Mouse (Mus musculus): ENCODE data around the gene Urah. TPM values are rescaled to one million over a fixed set of nuclear protein-coding genes. Genes with fewer than 3 reads are reported as not detected.

Urah gene
- polyA plus RNA-seq, 1 experiment from 2014 or later, result 5.3 TPM

- WGBS, result 47% methylated on average over 5 of the region's 5 CpGs
- Histone ChIP-seq H3K36me3 (no peaks in the 10 kb centered on the region), H3K9me3 (no peaks in the 10 kb centered on the region), H3K9ac (peak overlapping the region; percentile 69), H3K4me1 (peaks cover 4% of the 10 kb centered on the region), H3K4me3 (peak overlapping the region; percentile 55), H3K27me3 (peaks cover 8% of the 10 kb centered on the region; the same call in 1 of the 2 replicates), H3K4me2 (peak overlapping the region; percentile 82), H3K27ac (no peak overlapping the region)
- ATAC-seq (ENCODE audit: insufficient number of reproducible peaks, insufficient read depth, low FRiP score, low TSS enrichment, low read depth), result no peak
These were observed 13.5 kb upstream of the Urah start for GRCm38 (mm10) chr7:140821305-140821652.

- Histone ChIP-seq H3K27me3 (peaks cover 13% of the 10 kb centered on the region; the same call in 1 of the 2 replicates), H3K4me2 (peak within 1 kb of the TSS; percentile 82), H3K36me3 (no peaks in the 10 kb centered on the region), H3K9ac (peak within 1 kb of the TSS; percentile 69), H3K4me3 (peak within 1 kb of the TSS; percentile 55), H3K27ac (no peak within 1 kb of the TSS), H3K9me3 (no peaks in the 10 kb centered on the region), H3K4me1 (peaks cover 4% of the 10 kb centered on the region)
- under 1% methylated on average over 21 of the region's 21 CpGs for WGBS
- 0 out of 2 replicates have a peak, but pooled peaks have one; percentile 37 for ATAC-seq (ENCODE audit: insufficient number of reproducible peaks, insufficient read depth, low FRiP score, low TSS enrichment, low read depth)
These were observed 13.0 kb upstream of the Urah start, which contains the start of gene Zfp941 for GRCm38 (mm10) chr7:140821653-140822329. Zfp941 (minus strand) TSS chr7:140822178.

- H3K9ac ChIP-seq, result no peak overlapping the region
- H3K9me3 ChIP-seq, result no peaks in the 10 kb centered on the region
- no peak overlapping the region for H3K4me3 ChIP-seq
- no peak overlapping the region for H3K4me2 ChIP-seq
- peaks cover 4% of the 10 kb centered on the region for H3K4me1 ChIP-seq
- peaks cover 19% of the 10 kb centered on the region; the same call in 1 of the 2 replicates for H3K27me3 ChIP-seq
- no peaks in the 10 kb centered on the region for H3K36me3 ChIP-seq
- no peak for ATAC-seq (ENCODE audit: insufficient number of reproducible peaks, insufficient read depth, low FRiP score, low TSS enrichment, low read depth)
- no peak overlapping the region for H3K27ac ChIP-seq
- 91% methylated on average over 4 of the region's 4 CpGs for WGBS
These were observed 12.1 kb upstream of the Urah start for GRCm38 (mm10) chr7:140822731-140823130.

GRCm38 (mm10) chr7:140828171-140828881, 6.5 kb upstream of the Urah start:
- WGBS, result 43% methylated on average over 8 of the region's 8 CpGs
- Histone ChIP-seq H3K36me3 (no peaks in the 10 kb centered on the region), H3K4me3 (no peak overlapping the region), H3K27ac (no peak overlapping the region), H3K4me2 (no peak overlapping the region), H3K9me3 (no peaks in the 10 kb centered on the region), H3K27me3 (peaks cover 15% of the 10 kb centered on the region; the same call in 1 of the 2 replicates), H3K4me1 (no peaks in the 10 kb centered on the region), H3K9ac (no peak overlapping the region)
- ATAC-seq (ENCODE audit: insufficient number of reproducible peaks, insufficient read depth, low FRiP score, low TSS enrichment, low read depth), result no peak

GRCm38 (mm10) chr7:140831447-140831846, 3.4 kb upstream of the Urah start:
- ATAC-seq (ENCODE audit: insufficient number of reproducible peaks, insufficient read depth, low FRiP score, low TSS enrichment, low read depth), result no peak
- Histone ChIP-seq H3K27ac (no peak overlapping the region), H3K27me3 (0 out of 2 replicates have a peak, but pooled peaks cover 10% of the 10 kb centered on the region), H3K9me3 (no peaks in the 10 kb centered on the region), H3K36me3 (no peaks in the 10 kb centered on the region), H3K4me3 (no peak overlapping the region), H3K4me1 (no peaks in the 10 kb centered on the region), H3K9ac (no peak overlapping the region), H3K4me2 (no peak overlapping the region)
- 73% methylated on average over 6 of the region's 6 CpGs for WGBS

GRCm38 (mm10) chr7:140833341-140833740, 1.5 kb upstream of the Urah start:
- WGBS, result 83% methylated on average over 4 of the region's 4 CpGs

GRCm38 (mm10) chr7:140835758-140836087, 905 bp downstream of the Urah start:
- Histone ChIP-seq H3K36me3 (no peaks in the 10 kb centered on the region), H3K4me2 (no peak overlapping the region), H3K4me3 (no peak overlapping the region), H3K4me1 (no peaks in the 10 kb centered on the region), H3K27ac (no peak overlapping the region), H3K9ac (no peak overlapping the region), H3K27me3 (peaks cover 5% of the 10 kb centered on the region), H3K9me3 (no peaks in the 10 kb centered on the region)
- WGBS, result 80% methylated on average over 2 of the region's 2 CpGs
- no peak for ATAC-seq (ENCODE audit: insufficient number of reproducible peaks, insufficient read depth, low FRiP score, low TSS enrichment, low read depth)

More at GRCm38 (mm10) chr7:140833341-140833740, 1.5 kb upstream of the Urah start:
- no peak overlapping the region for H3K4me2 ChIP-seq
- H3K27ac ChIP-seq, result no peak overlapping the region
- no peaks in the 10 kb centered on the region for H3K36me3 ChIP-seq
- H3K9ac ChIP-seq, result no peak overlapping the region
- no peak overlapping the region for H3K4me3 ChIP-seq
- H3K9me3 ChIP-seq, result no peaks in the 10 kb centered on the region
- no peaks in the 10 kb centered on the region; the same call in 1 of the 2 replicates for H3K27me3 ChIP-seq
- ATAC-seq (ENCODE audit: insufficient number of reproducible peaks, insufficient read depth, low FRiP score, low TSS enrichment, low read depth), result no peak
- no peaks in the 10 kb centered on the region for H3K4me1 ChIP-seq

- no peaks in the 10 kb centered on the region for H3K4me1 ChIP-seq
- no peak overlapping the region for H3K9ac ChIP-seq
- H3K4me2 ChIP-seq, result no peak overlapping the region
- no peak for ATAC-seq (ENCODE audit: insufficient number of reproducible peaks, insufficient read depth, low FRiP score, low TSS enrichment, low read depth)
- no peaks in the 10 kb centered on the region for H3K36me3 ChIP-seq
- no peak overlapping the region for H3K4me3 ChIP-seq
- 82% methylated on average over 9 of the region's 9 CpGs for WGBS
- H3K27ac ChIP-seq, result no peak overlapping the region
- H3K9me3 ChIP-seq, result no peaks in the 10 kb centered on the region
- H3K27me3 ChIP-seq, result peaks cover 12% of the 10 kb centered on the region
These were observed 1.7 kb downstream of the Urah start for GRCm38 (mm10) chr7:140836243-140837115.

GRCm38 (mm10) chr7:140839556-140839955, 4.7 kb downstream of the Urah start:
- peaks cover 41% of the 10 kb centered on the region for H3K27me3 ChIP-seq
- H3K9ac ChIP-seq, result no peak overlapping the region
- no peaks in the 10 kb centered on the region for H3K36me3 ChIP-seq
- H3K4me1 ChIP-seq, result no peaks in the 10 kb centered on the region
- no peak overlapping the region for H3K4me3 ChIP-seq
- ATAC-seq (ENCODE audit: insufficient number of reproducible peaks, insufficient read depth, low FRiP score, low TSS enrichment, low read depth), result no peak
- H3K27ac ChIP-seq, result no peak overlapping the region
- no peaks in the 10 kb centered on the region for H3K9me3 ChIP-seq
- H3K4me2 ChIP-seq, result no peak overlapping the region
- 59% methylated on average over 5 of the region's 5 CpGs for WGBS

- Histone ChIP-seq H3K36me3 (no peaks in the 10 kb centered on the region), H3K9me3 (no peaks in the 10 kb centered on the region), H3K9ac (no peak overlapping the region), H3K4me1 (peaks cover 3% of the 10 kb centered on the region; the same call in 1 of the 2 replicates), H3K4me2 (no peak overlapping the region), H3K27ac (no peak overlapping the region), H3K27me3 (peaks cover 41% of the 10 kb centered on the region), H3K4me3 (no peak overlapping the region)
- WGBS, result 33% methylated on average over 19 of the region's 19 CpGs
- ATAC-seq (ENCODE audit: insufficient number of reproducible peaks, insufficient read depth, low FRiP score, low TSS enrichment, low read depth), result no peak
These were observed 6.2 kb downstream of the Urah start for GRCm38 (mm10) chr7:140840750-140841735.
